Mouse (Mus musculus): ENCODE measurements around the gene Vmn1r196.

GRCm38 (mm10) chr13:22320091-22320490 is 30.4 kb downstream of the Vmn1r196 start:
- TF ChIP-seq POLR2A (IDR thresholded peaks at IDR 0.05; ENCODE audit: low read depth, low read length): no peak
- TF ChIP-seq CTCF (IDR thresholded peaks at IDR 0.05; ENCODE audit: extremely low read depth, insufficient read depth, insufficient read length, insufficient replicate concordance): no peak

All from spleen, adult 2 months (tissue).